Mouse (Mus musculus): Measurements from ENCODE around the gene Gm20481.

DNA sequence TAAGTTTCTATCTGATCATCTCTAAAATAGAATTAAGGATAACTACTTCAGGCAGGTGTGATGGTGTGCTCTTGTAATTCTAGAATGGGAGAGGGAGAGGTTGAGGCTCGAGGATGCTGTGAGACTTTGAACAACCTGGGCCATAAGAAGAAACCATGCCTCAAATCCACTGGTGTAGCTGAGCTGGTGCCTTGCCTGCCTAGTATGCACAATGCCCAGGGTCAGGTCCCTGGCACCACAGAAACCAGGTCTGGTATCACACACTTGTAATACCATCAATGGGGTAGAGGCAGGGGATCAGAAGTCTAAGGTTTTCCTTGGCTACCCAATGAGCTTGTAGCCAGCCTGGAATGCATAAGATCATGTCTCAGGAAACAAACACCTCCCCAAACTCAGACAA lies 6.9 kb upstream of the Gm20481 start:
- TF ChIP-seq CTCF (IDR thresholded peaks at IDR 0.05; ENCODE audit: low read depth): no peak
- no peak for TF ChIP-seq EP300 (optimal IDR thresholded peaks at IDR 0.05)
